Mouse (Mus musculus): Measurements from ENCODE around the gene Mrpl45.

Mrpl45 gene

GRCm38 (mm10) chr11:97333044-97333443, 17.5 kb downstream of the Mrpl45 start:
- no peak for DNase-seq (ENCODE audit: low spot score in 2 of 2)

GRCm38 (mm10) chr11:97333896-97334295, 18.4 kb downstream of the Mrpl45 start:
- DNase-seq (ENCODE audit: low spot score in 2 of 2): no peak

GRCm38 (mm10) chr11:97334400-97334799, 18.9 kb downstream of the Mrpl45 start:
- no peak for DNase-seq (ENCODE audit: low spot score in 2 of 2)

- DNase-seq (ENCODE audit: low spot score in 2 of 2): no peak
Observed at GRCm38 (mm10) chr11:97336238-97336637, 20.7 kb downstream of the Mrpl45 start.

- no peak for DNase-seq (ENCODE audit: low spot score in 2 of 2)
Observed at GRCm38 (mm10) chr11:97336751-97337345, 21.3 kb downstream of the Mrpl45 start.

GRCm38 (mm10) chr11:97337363-97337762, 21.8 kb downstream of the Mrpl45 start:
- no peak for DNase-seq (ENCODE audit: low spot score in 2 of 2)

GRCm38 (mm10) chr11:97338302-97338976, 22.9 kb downstream of the Mrpl45 start:
- peak in 1 of 2 experiments; percentile 29 for DNase-seq (ENCODE audit: low spot score in 2 of 2)

GRCm38 (mm10) chr11:97338977-97339315, 23.4 kb downstream of the Mrpl45 start:
- DNase-seq (ENCODE audit: low spot score in 2 of 2): peak in 1 of 2 experiments; percentile 70

GRCm38 (mm10) chr11:97343175-97343574, 27.7 kb downstream of the Mrpl45 start:
- no peak for DNase-seq (ENCODE audit: low spot score in 2 of 2)

GRCm38 (mm10) chr11:97343619-97344018, 28.1 kb downstream of the Mrpl45 start:
- DNase-seq (ENCODE audit: low spot score in 2 of 2): peak in 1 of 2 experiments; percentile 31

- no peak for DNase-seq (ENCODE audit: low spot score in 2 of 2)
Observed at GRCm38 (mm10) chr11:97345446-97345845, 29.9 kb downstream of the Mrpl45 start.

GRCm38 (mm10) chr11:97346383-97346782, 30.9 kb downstream of the Mrpl45 start:
- DNase-seq (ENCODE audit: low spot score in 2 of 2): no peak

GRCm38 (mm10) chr11:97347291-97347690, 31.8 kb downstream of the Mrpl45 start:
- DNase-seq (ENCODE audit: low spot score in 2 of 2): no peak

- peak in 1 of 2 experiments; percentile 53 for DNase-seq (ENCODE audit: low spot score in 2 of 2)
Observed at GRCm38 (mm10) chr11:97350035-97350434, 34.5 kb downstream of the Mrpl45 start.

GRCm38 (mm10) chr11:97352027-97352684, 36.6 kb downstream of the Mrpl45 start, which contains the start of gene Gpr179:
Gpr179 (minus strand) TSS chr11:97352077.
- DNase-seq (ENCODE audit: low spot score in 2 of 2): no peak

GRCm38 (mm10) chr11:97352935-97353597, 37.5 kb downstream of the Mrpl45 start:
- no peak for DNase-seq (ENCODE audit: low spot score in 2 of 2)

- DNase-seq (ENCODE audit: low spot score in 2 of 2): no peak
Observed at GRCm38 (mm10) chr11:97354646-97355045, 39.1 kb downstream of the Mrpl45 start.

GRCm38 (mm10) chr11:97355247-97355646, 39.7 kb downstream of the Mrpl45 start:
- DNase-seq (ENCODE audit: low spot score in 2 of 2): no peak

GRCm38 (mm10) chr11:97357663-97358062, 42.1 kb downstream of the Mrpl45 start:
- DNase-seq (ENCODE audit: low spot score in 2 of 2): peak; percentile 55 to 72

- DNase-seq (ENCODE audit: low spot score in 2 of 2): peak; percentile 92 to 94
Observed at GRCm38 (mm10) chr11:97361948-97362648, 46.6 kb downstream of the Mrpl45 start, which contains the start of gene Socs7. Socs7 (plus strand) TSS chr11:97362551.

- DNase-seq (ENCODE audit: low spot score in 2 of 2): peak; percentile 31 to 37
Observed at GRCm38 (mm10) chr11:97362649-97362942, 47.1 kb downstream of the Mrpl45 start.
